Mouse (Mus musculus) cerebellum, postnatal 36 days (tissue): ENCODE measurements around the gene Cspg4.

Experiments
- DNase-seq, 2 experiments: peaks; one replicate each; pipeline ENCODE4 v3.0.0; 2021 to 2022; ENCODE audit warnings: mixed read lengths in 2 of 2

Cspg4 gene

GRCm38 (mm10) chr9:56865673-56866400 lies 1.0 kb downstream of the Cspg4 start:
- no peak for DNase-seq

- DNase-seq: no peak
These were observed 1.6 kb downstream of the Cspg4 start for GRCm38 (mm10) chr9:56866430-56866829.

- no peak for DNase-seq
These were observed 3.5 kb downstream of the Cspg4 start for GRCm38 (mm10) chr9:56868292-56868691.

GRCm38 (mm10) chr9:56869552-56869951 lies 4.7 kb downstream of the Cspg4 start:
- no peak for DNase-seq

- no peak for DNase-seq
These were observed 5.9 kb downstream of the Cspg4 start for GRCm38 (mm10) chr9:56870778-56871177.

- DNase-seq: no peak
These were observed 6.4 kb downstream of the Cspg4 start for GRCm38 (mm10) chr9:56871191-56871590.

- DNase-seq: no peak
These were observed 7.5 kb downstream of the Cspg4 start for GRCm38 (mm10) chr9:56872105-56872903.

- no peak for DNase-seq
These were observed 8.3 kb downstream of the Cspg4 start for GRCm38 (mm10) chr9:56873097-56873496.

- no peak for DNase-seq
These were observed 12.0 kb downstream of the Cspg4 start for GRCm38 (mm10) chr9:56876784-56877183.

- DNase-seq: no peak
These were observed 12.5 kb downstream of the Cspg4 start for GRCm38 (mm10) chr9:56877284-56877683.

- DNase-seq: no peak
These were observed 16.0 kb downstream of the Cspg4 start for GRCm38 (mm10) chr9:56880790-56881189.

- no peak for DNase-seq
These were observed 16.8 kb downstream of the Cspg4 start for GRCm38 (mm10) chr9:56881539-56882082.

GRCm38 (mm10) chr9:56882283-56882682 lies 17.4 kb downstream of the Cspg4 start:
- no peak for DNase-seq

- no peak for DNase-seq
These were observed 18.0 kb downstream of the Cspg4 start for GRCm38 (mm10) chr9:56882818-56883217.

- no peak for DNase-seq
These were observed 18.6 kb downstream of the Cspg4 start for GRCm38 (mm10) chr9:56883470-56883869.

GRCm38 (mm10) chr9:56884328-56884727 lies 19.5 kb downstream of the Cspg4 start:
- no peak for DNase-seq

GRCm38 (mm10) chr9:56886113-56886512 lies 21.3 kb downstream of the Cspg4 start:
- no peak for DNase-seq

- no peak for DNase-seq
These were observed 21.8 kb downstream of the Cspg4 start for GRCm38 (mm10) chr9:56886601-56887000.

GRCm38 (mm10) chr9:56887581-56887980 lies 22.7 kb downstream of the Cspg4 start:
- no peak for DNase-seq

- peak; percentile 61 to 74 for DNase-seq
These were observed 25.0 kb downstream of the Cspg4 start for GRCm38 (mm10) chr9:56889817-56890216.

GRCm38 (mm10) chr9:56890522-56891250 lies 25.9 kb downstream of the Cspg4 start:
- DNase-seq: no peak

GRCm38 (mm10) chr9:56891517-56892011 lies 26.7 kb downstream of the Cspg4 start:
- DNase-seq: peak; percentile 54 to 72

GRCm38 (mm10) chr9:56892111-56892510 lies 27.3 kb downstream of the Cspg4 start:
- no peak for DNase-seq
